Mouse (Mus musculus): Measurements from ENCODE around the gene Chpf. TPM values are rescaled to one million over a fixed set of nuclear protein-coding genes. Genes with fewer than 3 reads are reported as not detected.

Chpf gene
- polyA plus RNA-seq (2021; fragmentation: Nextera tagmentation): 47.4 and 88.6 TPM in 2 replicates
- long read RNA-seq, experiment 1, transcript Chpf-202 (5 exons, 3,065 nt): minor isoform, 18 of 258 reads
- long read RNA-seq, experiment 1, transcript Chpf-201 (4 exons, 2,892 nt): major isoform, 176 of 258 reads
- long read RNA-seq, experiment 1, transcript Chpf-205 (3 exons, 3,333 nt): minor isoform, 16 of 258 reads
- long read RNA-seq, experiment 1, transcript Chpf-204 (4 exons, 2,455 nt): minor isoform, 24 of 258 reads
- long read RNA-seq, experiment 1, partial matches to known transcripts: 18 of 258 reads
- long read RNA-seq, experiment 1, other reads (novel, unspliced or antisense): 6 of 258 reads
- long read RNA-seq, experiment 2, transcript Chpf-204 (4 exons, 2,455 nt): minor isoform, 6 of 77 reads
- long read RNA-seq, experiment 2, transcript Chpf-201 (4 exons, 2,892 nt): major isoform, 29 of 77 reads
- long read RNA-seq, experiment 2, transcript Chpf-205 (3 exons, 3,333 nt): minor isoform, 9 of 77 reads
- long read RNA-seq, experiment 2, partial matches to known transcripts: 8 of 77 reads
- long read RNA-seq, experiment 2, other reads (novel, unspliced or antisense): 23 of 77 reads

GRCm38 (mm10) chr1:75478916-75479634 is at the start of gene Chpf, which contains the start of gene Tmem198:
Gene Chpf (minus strand): TSS chr1:75479307.
Gene Tmem198 (plus strand): TSS chr1:75479532.

GRCm38 (mm10) chr1:75521321-75522031 is 42.4 kb upstream of the Chpf start, which contains the start of gene Stk11ip:
Gene Stk11ip (plus strand): TSS chr1:75521529.

GRCm38 (mm10) chr1:75507006-75507405 is 27.9 kb upstream of the Chpf start, which contains the start of gene Inha:
Gene Inha (plus strand): TSS chr1:75507077.

DNA sequence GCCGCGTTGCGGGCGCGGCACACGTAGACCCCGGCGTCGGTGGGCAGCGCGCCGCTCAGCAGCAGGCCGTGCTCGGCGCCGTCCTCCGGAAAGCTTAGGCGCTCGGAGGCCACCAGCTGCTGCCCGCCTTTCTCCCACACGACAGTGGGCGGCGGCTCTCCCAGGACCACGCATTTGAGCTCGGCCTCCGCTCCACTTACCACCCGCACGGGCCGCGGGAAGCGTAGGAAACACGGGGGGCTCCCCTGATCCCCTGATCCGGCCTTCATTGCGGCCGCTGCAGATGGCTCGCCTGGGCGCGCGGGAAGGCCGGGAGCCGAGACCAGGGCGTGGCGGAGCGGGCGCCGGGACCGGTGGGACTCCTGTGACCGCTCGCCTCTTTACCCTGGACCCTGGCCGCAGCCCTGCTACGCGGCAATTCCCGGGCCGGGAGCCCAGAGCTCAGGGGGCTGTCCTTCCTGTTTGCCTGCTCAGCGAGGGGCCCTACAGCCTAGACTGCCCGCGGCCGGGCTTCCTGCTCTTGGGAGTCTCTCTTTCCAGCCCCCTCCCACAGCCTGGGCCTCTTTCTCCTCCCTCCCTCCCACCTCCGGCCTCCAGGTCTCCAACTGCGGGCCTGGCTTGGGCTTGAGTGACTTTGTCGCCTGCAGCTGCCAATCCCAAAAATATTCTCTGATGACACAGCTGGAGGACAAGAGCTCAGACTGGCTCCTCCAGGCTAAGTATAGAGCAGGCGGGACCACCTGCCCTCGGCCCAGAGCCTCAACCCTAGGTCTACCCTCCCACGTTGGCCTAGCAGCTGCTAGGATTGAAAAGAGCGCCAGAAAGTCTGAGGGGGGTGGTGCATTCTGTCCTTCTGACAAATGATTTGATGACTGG is 27.1 kb upstream of the Chpf start, which contains the start of gene Obsl1:
Gene Obsl1, minus strand, starts transcription at position 497 of the 876 bp plus-strand sequence.

DNA sequence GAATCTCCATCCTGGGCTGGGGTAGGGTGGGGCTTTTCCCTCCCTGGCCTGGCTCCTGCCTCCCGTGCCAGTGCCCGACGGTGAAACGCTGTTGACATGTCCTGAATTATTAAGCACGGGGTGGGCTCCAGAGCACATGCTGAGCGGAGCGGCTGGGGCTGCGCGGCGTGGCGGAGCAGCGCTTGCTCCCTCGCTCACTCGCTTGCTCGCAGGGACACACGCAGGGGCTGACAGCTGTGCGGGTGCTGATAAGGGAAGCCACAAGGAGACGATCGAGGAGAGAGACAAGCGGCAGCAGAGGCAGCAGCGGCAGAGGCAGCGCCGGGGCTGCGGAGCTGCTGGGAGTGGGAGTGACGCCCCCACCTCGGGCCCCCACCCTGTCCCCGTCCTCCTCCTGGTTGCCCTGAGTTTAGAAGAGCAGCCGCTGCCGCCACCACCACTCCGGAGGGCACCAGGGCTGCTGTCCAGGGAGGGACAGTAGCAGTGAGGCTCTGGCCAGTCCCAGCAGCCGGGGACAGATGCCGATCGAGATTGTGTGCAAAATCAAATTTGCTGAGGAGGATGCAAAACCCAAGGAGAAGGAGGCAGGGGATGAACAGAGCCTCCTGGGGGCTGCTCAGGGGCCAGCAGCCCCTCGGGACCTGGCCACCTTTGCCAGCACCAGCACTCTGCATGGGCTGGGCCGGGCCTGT is 28.6 kb downstream of the Chpf start, which contains the start of gene Asic4:
Gene Asic4, plus strand, starts transcription at position 123 of the 692 bp plus-strand sequence.

DNA sequence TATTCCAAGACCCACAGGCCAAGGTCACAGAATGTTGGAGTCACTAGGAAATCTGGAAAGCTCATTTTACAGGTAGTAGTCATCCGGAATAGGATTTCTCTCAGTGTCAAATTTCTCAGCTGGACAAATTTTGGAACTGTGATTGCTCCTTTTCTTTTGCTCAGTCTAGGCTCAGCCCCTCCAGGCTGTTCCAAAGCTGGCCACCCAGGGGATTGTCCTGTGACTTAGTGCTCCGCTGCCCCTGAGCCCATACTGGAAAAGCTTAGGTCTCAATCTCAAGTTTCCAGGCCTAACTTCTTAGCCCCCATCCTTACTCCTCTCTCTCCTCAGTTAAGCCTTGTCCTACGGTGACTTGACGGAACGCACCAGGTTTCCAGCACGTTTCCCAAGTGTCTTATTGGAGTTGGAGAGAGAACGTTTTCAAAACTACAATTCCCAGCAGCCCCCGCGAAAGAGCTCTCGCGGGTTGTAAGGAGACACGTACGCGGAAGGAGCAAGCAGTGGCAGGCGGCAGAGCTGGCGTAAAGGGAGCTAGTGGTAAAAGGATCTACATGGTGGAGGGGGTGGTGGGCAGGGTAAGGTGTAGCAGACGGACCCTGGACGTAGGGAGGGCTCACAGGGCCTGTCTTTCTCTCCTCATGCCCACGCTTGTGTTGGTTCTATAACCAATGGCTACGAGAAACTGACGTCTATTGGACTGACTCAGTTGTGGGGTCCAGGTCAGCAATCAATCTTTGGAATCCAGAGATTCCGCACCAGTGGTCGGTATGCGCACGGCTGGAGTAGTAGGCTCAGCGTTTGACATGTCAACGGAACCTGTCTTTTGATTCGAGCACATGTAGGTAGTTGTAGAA is 43.4 kb downstream of the Chpf start, which contains the start of gene Gmppa:
Gene Gmppa, plus strand, starts transcription at position 456 of the 854 bp plus-strand sequence.

Other genes with a start within 250 kb of the Chpf start
- gene A630095N17Rik, start 247.2 kb downstream of the Chpf start, polyA plus RNA-seq (2021; fragmentation: Nextera tagmentation): not detected in 2 replicates
- 57.8 and 73.1 TPM in 2 replicates for gene Dnajb2, start 242.9 kb downstream of the Chpf start, polyA plus RNA-seq (2021; fragmentation: Nextera tagmentation)
- gene Ptprn, start 214.8 kb downstream of the Chpf start, polyA plus RNA-seq (2021; fragmentation: Nextera tagmentation): 113 and 159 TPM in 2 replicates
- 215 and 275 TPM in 2 replicates for gene Resp18, start 200.9 kb downstream of the Chpf start, polyA plus RNA-seq (2021; fragmentation: Nextera tagmentation)
- gene Dnpep, start 161.3 kb downstream of the Chpf start, polyA plus RNA-seq (2021; fragmentation: Nextera tagmentation): 81.6 and 92.2 TPM in 2 replicates
- gene Des, start 119.0 kb downstream of the Chpf start, polyA plus RNA-seq (2021; fragmentation: Nextera tagmentation): 1.2 and 1.5 TPM in 2 replicates
- 46.1 and 63.7 TPM in 2 replicates for gene Speg, start 104.0 kb downstream of the Chpf start, polyA plus RNA-seq (2021; fragmentation: Nextera tagmentation)
- gene Gmppa, start 43.4 kb downstream of the Chpf start, polyA plus RNA-seq (2021; fragmentation: Nextera tagmentation): 27.0 and 29.7 TPM in 2 replicates
- gene Asic4, start 28.9 kb downstream of the Chpf start, polyA plus RNA-seq (2021; fragmentation: Nextera tagmentation): 2.7 and 3.6 TPM in 2 replicates
- 52.6 and 63.4 TPM in 2 replicates for gene Tmem198, start 225 bp upstream of the Chpf start, polyA plus RNA-seq (2021; fragmentation: Nextera tagmentation)
- 5.8 and 8.1 TPM in 2 replicates for gene Obsl1, start 27.1 kb upstream of the Chpf start, polyA plus RNA-seq (2021; fragmentation: Nextera tagmentation)
- gene Inha, start 27.8 kb upstream of the Chpf start, polyA plus RNA-seq (2021; fragmentation: Nextera tagmentation): 3.2 and 4.8 TPM in 2 replicates
- gene Stk11ip, start 42.2 kb upstream of the Chpf start, polyA plus RNA-seq (2021; fragmentation: Nextera tagmentation): 12.6 and 13.3 TPM in 2 replicates
- gene Slc4a3, start 67.0 kb upstream of the Chpf start, polyA plus RNA-seq (2021; fragmentation: Nextera tagmentation): 29.4 and 48.5 TPM in 2 replicates